8 mouse cellular contexts compared by ENCODE assay signal in the genomic region with DNA sequence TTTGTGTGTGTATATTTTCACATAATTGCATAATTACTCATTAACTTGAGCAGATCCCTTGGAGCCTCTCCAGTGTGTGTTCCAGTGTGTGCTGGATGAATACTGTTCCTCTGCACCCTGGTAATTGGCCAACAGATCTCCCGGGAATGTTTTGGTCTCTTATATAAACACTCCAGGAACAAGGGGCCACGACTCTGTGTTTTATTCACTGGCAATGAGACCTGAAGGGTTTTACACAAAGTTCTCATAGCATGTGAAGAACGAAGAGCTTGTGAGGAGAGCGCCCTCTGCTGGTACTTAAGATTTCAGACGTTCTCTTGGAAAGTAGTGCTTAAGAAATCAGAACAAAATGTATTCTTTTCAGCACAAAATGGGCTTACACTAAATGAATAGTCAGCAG.
A peak's percentile ranks its signal among the peaks of the same experiment; 100 is the strongest.
DNase-seq lines count a peak whose midpoint lies in the region; ATAC-seq and TF ChIP-seq lines count a peak whose summit lies in the region.

No protein-coding gene starts in this region.

- no peaks in the 10 kb centered on the region for H3K27me3 ChIP-seq in liver, embryonic 11.5 days (replicated peaks; ENCODE audit: control insufficient read depth, insufficient read depth, low read length)
- H3K27me3 ChIP-seq in kidney, adult 2 months (replicated peaks; ENCODE audit: control insufficient read depth, insufficient read depth, low read length) = no peaks in the 10 kb centered on the region; the same call in 1 of the 2 replicates
- H3K27me3 ChIP-seq in midbrain, embryonic 16.5 days (ENCODE audit: control insufficient read depth, insufficient read depth, low read depth, low read length) = no peaks in the 10 kb centered on the region

- no peak overlapping the region for H3K4me2 ChIP-seq in liver, embryonic 11.5 days
- no peak overlapping the region for H3K4me2 ChIP-seq in midbrain, embryonic 16.5 days (ENCODE audit: low read length)

- no peaks in the 10 kb centered on the region for H3K36me3 ChIP-seq in liver, embryonic 11.5 days (ENCODE audit: control insufficient read depth, insufficient read depth, low read length)
- no peaks in the 10 kb centered on the region for H3K36me3 ChIP-seq in kidney, adult 2 months (ENCODE audit: control insufficient read depth, insufficient read depth, low read length)
- H3K36me3 ChIP-seq in midbrain, embryonic 16.5 days (ENCODE audit: control insufficient read depth, insufficient read depth, low read length) = no peaks in the 10 kb centered on the region

- no peaks in the 10 kb centered on the region for H3K9me3 ChIP-seq in liver, embryonic 11.5 days (ENCODE audit: control insufficient read depth, low read length)
- no peaks in the 10 kb centered on the region for H3K9me3 ChIP-seq in midbrain, embryonic 16.5 days (replicated peaks; ENCODE audit: control insufficient read depth, low read length, poor library complexity, severe bottlenecking)

- intact Hi-C loops in left cerebral cortex, postnatal 4 days (cut with DNase I) = loop anchor here (10.0 kb wide), 2 partner anchors 110 to 840 kb away; no protein-coding TSS in a partner anchor

- 3% methylated on average over 5 of the region's 5 CpGs for WGBS in liver, embryonic 11.5 days
- WGBS in kidney, adult 2 months = under 1% methylated on average over 5 of the region's 5 CpGs
- WGBS in midbrain, embryonic 16.5 days = 4% methylated on average over 5 of the region's 5 CpGs

- no peak overlapping the region for H3K27ac ChIP-seq in liver, embryonic 11.5 days (ENCODE audit: low read depth, low read length)
- no peak overlapping the region for H3K27ac ChIP-seq in kidney, adult 2 months (ENCODE audit: insufficient read depth, low read depth, low read length)
- no peak overlapping the region for H3K27ac ChIP-seq in midbrain, embryonic 16.5 days (ENCODE audit: low read length)

- TF ChIP-seq CTCF in kidney, adult 2 months (conservative IDR thresholded peaks at IDR 0.05; ENCODE audit: insufficient read depth, insufficient read length, low read depth, low read length) = 0 out of 2 replicates have a peak, but pooled peaks have one; percentile 16

- no peak; the same call in 1 of the 2 replicates for ATAC-seq in liver, embryonic 11.5 days (replicated peaks; ENCODE audit: low FRiP score)
- ATAC-seq in midbrain, embryonic 16.5 days = peak; percentile 54; the same call in 1 of the 2 replicates

- no peak for TF ChIP-seq POLR2A in kidney, adult 2 months (IDR thresholded peaks at IDR 0.05; ENCODE audit: low read depth, low read length)

- peak; percentile 52 for DNase-seq in liver
- no peak for DNase-seq in liver, embryonic 11.5 days (ENCODE audit: low spot score)
- DNase-seq in cerebellum, postnatal 10 days = peak; percentile 82 to 85
- peak; percentile 70 for DNase-seq in gastrocnemius, adult 18-20 months (ENCODE audit: low spot score)
- DNase-seq in kidney, adult 2 months = peak; percentile 83
- peak; percentile 61 for DNase-seq in left cerebral cortex, postnatal 4 days
- DNase-seq in spleen, postnatal 4 days (ENCODE audit: low spot score in 2 of 2) = peak; percentile 50 to 85

- no peak overlapping the region for H3K4me3 ChIP-seq in liver, embryonic 11.5 days (ENCODE audit: low read depth, low read length)
- no peak overlapping the region for H3K4me3 ChIP-seq in kidney, adult 2 months (ENCODE audit: insufficient read depth, low read depth, low read length)
- no peak overlapping the region for H3K4me3 ChIP-seq in midbrain, embryonic 16.5 days (ENCODE audit: low read depth, low read length)

- no peaks in the 10 kb centered on the region for H3K4me1 ChIP-seq in liver, embryonic 11.5 days (replicated peaks; ENCODE audit: control insufficient read depth, insufficient read depth, low read length)
- H3K4me1 ChIP-seq in kidney, adult 2 months (ENCODE audit: control insufficient read depth, insufficient read depth, low read length) = no peaks in the 10 kb centered on the region; the same call in 1 of the 2 replicates
- peaks cover 2% of the 10 kb centered on the region; the same call in 1 of the 2 replicates for H3K4me1 ChIP-seq in midbrain, embryonic 16.5 days (ENCODE audit: control insufficient read depth, insufficient read depth, low read length)

- no peak overlapping the region for H3K9ac ChIP-seq in liver, embryonic 11.5 days (ENCODE audit: low read depth, low read length)
- no peak overlapping the region for H3K9ac ChIP-seq in midbrain, embryonic 16.5 days (ENCODE audit: low read depth, low read length)
